Mouse (Mus musculus) CD8-positive naive resting alpha-beta T cell, adult 2 months (primary cell): Measurements from ENCODE around the gene Aebp2.
A peak's percentile ranks its signal among the peaks of the same experiment; 100 is the strongest.

Source experiments
- DNase-seq, 2 experiments: peaks; one replicate each; pipeline ENCODE4 v3.0.0; 2022; ENCODE audit warnings: low read depth in 2 of 2, low spot score in 2 of 2

The Aebp2 gene

GRCm38 (mm10) chr6:140605732-140606131, 16.7 kb upstream of the Aebp2 start:
- no peak for DNase-seq

- DNase-seq: no peak
Measured at GRCm38 (mm10) chr6:140606534-140606933, 15.9 kb upstream of the Aebp2 start.

GRCm38 (mm10) chr6:140608666-140609065, 13.8 kb upstream of the Aebp2 start:
- DNase-seq: no peak

- DNase-seq: no peak
Measured at GRCm38 (mm10) chr6:140609533-140609932, 12.9 kb upstream of the Aebp2 start.

- no peak for DNase-seq
Measured at GRCm38 (mm10) chr6:140610117-140610516, 12.3 kb upstream of the Aebp2 start.

GRCm38 (mm10) chr6:140611282-140611681, 11.2 kb upstream of the Aebp2 start:
- DNase-seq: no peak

GRCm38 (mm10) chr6:140611893-140612473, 10.5 kb upstream of the Aebp2 start:
- DNase-seq: no peak

- no peak for DNase-seq
Measured at GRCm38 (mm10) chr6:140613822-140614221, 8.6 kb upstream of the Aebp2 start.

GRCm38 (mm10) chr6:140614711-140615110, 7.8 kb upstream of the Aebp2 start:
- no peak for DNase-seq

- no peak for DNase-seq
Measured at GRCm38 (mm10) chr6:140620531-140621349, 1.7 kb upstream of the Aebp2 start.

- no peak for DNase-seq
Measured at GRCm38 (mm10) chr6:140621622-140622021, 841 bp upstream of the Aebp2 start.

GRCm38 (mm10) chr6:140623226-140624095, 998 bp downstream of the Aebp2 start:
- DNase-seq: peak; percentile 90 to 91

- peak; percentile 24 to 26 for DNase-seq
Measured at GRCm38 (mm10) chr6:140624096-140625051, 1.9 kb downstream of the Aebp2 start.

GRCm38 (mm10) chr6:140629176-140629859, 6.9 kb downstream of the Aebp2 start:
- no peak for DNase-seq

GRCm38 (mm10) chr6:140630306-140630705, 7.8 kb downstream of the Aebp2 start:
- DNase-seq: no peak

- no peak for DNase-seq
Measured at GRCm38 (mm10) chr6:140633616-140634015, 11.2 kb downstream of the Aebp2 start.

- no peak for DNase-seq
Measured at GRCm38 (mm10) chr6:140636290-140636689, 13.8 kb downstream of the Aebp2 start.

GRCm38 (mm10) chr6:140642010-140642409, 19.5 kb downstream of the Aebp2 start:
- DNase-seq: no peak

GRCm38 (mm10) chr6:140642655-140643054, 20.2 kb downstream of the Aebp2 start:
- DNase-seq: no peak

GRCm38 (mm10) chr6:140645931-140646330, 23.5 kb downstream of the Aebp2 start:
- DNase-seq: no peak
